Mouse (Mus musculus): ENCODE measurements at regions not wholly inside any gene's neighbourhood (a gene's known extent, or its start where the extent isn't known, plus 50 kb on each side); places are given as distances from the start of the nearest gene placed in this dataset.

- no peaks in the 10 kb centered on the region for H3K9me3 ChIP-seq
- TF ChIP-seq FLI1 (IDR thresholded peaks at IDR 0.05; ENCODE audit: low read length) (no peak), GATA1 (IDR thresholded peaks at IDR 0.05; ENCODE audit: borderline replicate concordance, low read length) (no peak)
- peaks cover 8% of the 10 kb centered on the region for H3K4me1 ChIP-seq
- no peak overlapping the region for H3K4me3 ChIP-seq (replicated peaks)
- H3K27me3 ChIP-seq (replicated peaks), result peaks cover 7% of the 10 kb centered on the region
- H3K36me3 ChIP-seq (replicated peaks; ENCODE audit: low read length), result no peaks in the 10 kb centered on the region
These were observed 218.7 kb upstream of the Rsrc1 start for GRCm38 (mm10) chr3:66762446-66762845.

- TF ChIP-seq GATA1 (IDR thresholded peaks at IDR 0.05; ENCODE audit: borderline replicate concordance, low read length) (no peak), FLI1 (IDR thresholded peaks at IDR 0.05; ENCODE audit: low read length) (no peak)
- H3K9me3 ChIP-seq, result 0 out of 2 replicates have a peak, but pooled peaks cover 3% of the 10 kb centered on the region
- H3K27me3 ChIP-seq (replicated peaks), result no peaks in the 10 kb centered on the region
- H3K36me3 ChIP-seq (replicated peaks; ENCODE audit: low read length), result no peaks in the 10 kb centered on the region
- H3K4me1 ChIP-seq, result no peaks in the 10 kb centered on the region
- H3K4me3 ChIP-seq (replicated peaks), result no peak overlapping the region
These were observed 183.7 kb upstream of the Rsrc1 start for GRCm38 (mm10) chr3:66797351-66798010.

- no peaks in the 10 kb centered on the region for H3K27me3 ChIP-seq (replicated peaks)
- no peaks in the 10 kb centered on the region for H3K4me1 ChIP-seq
- no peaks in the 10 kb centered on the region for H3K36me3 ChIP-seq (replicated peaks; ENCODE audit: low read length)
- no peak overlapping the region for H3K4me3 ChIP-seq (replicated peaks)
- TF ChIP-seq FLI1 (IDR thresholded peaks at IDR 0.05; ENCODE audit: low read length) (no peak), GATA1 (IDR thresholded peaks at IDR 0.05; ENCODE audit: borderline replicate concordance, low read length) (no peak)
- H3K9me3 ChIP-seq, result 0 out of 2 replicates have a peak, but pooled peaks cover 3% of the 10 kb centered on the region
These were observed 182.9 kb upstream of the Rsrc1 start for GRCm38 (mm10) chr3:66798292-66798691.

- Histone ChIP-seq H3K4me3 (replicated peaks) (no peak overlapping the region), H3K9me3 (no peaks in the 10 kb centered on the region), H3K4me1 (no peaks in the 10 kb centered on the region), H3K27me3 (replicated peaks) (no peaks in the 10 kb centered on the region), H3K36me3 (replicated peaks; ENCODE audit: low read length) (no peaks in the 10 kb centered on the region)
- no peak for TF ChIP-seq FLI1 (IDR thresholded peaks at IDR 0.05; ENCODE audit: low read length)
- TF ChIP-seq GATA1 (IDR thresholded peaks at IDR 0.05; ENCODE audit: borderline replicate concordance, low read length), result no peak
These were observed 178.7 kb upstream of the Rsrc1 start for GRCm38 (mm10) chr3:66802538-66802937.

GRCm38 (mm10) chr3:66806176-66806575 lies 175.0 kb upstream of the Rsrc1 start:
- Histone ChIP-seq H3K9me3 (no peaks in the 10 kb centered on the region), H3K27me3 (replicated peaks) (no peaks in the 10 kb centered on the region), H3K4me3 (replicated peaks) (no peak overlapping the region), H3K36me3 (replicated peaks; ENCODE audit: low read length) (no peaks in the 10 kb centered on the region), H3K4me1 (no peaks in the 10 kb centered on the region)
- TF ChIP-seq FLI1 (IDR thresholded peaks at IDR 0.05; ENCODE audit: low read length), result no peak
- TF ChIP-seq GATA1 (IDR thresholded peaks at IDR 0.05; ENCODE audit: borderline replicate concordance, low read length), result no peak

GRCm38 (mm10) chr3:66812686-66813445 lies 168.3 kb upstream of the Rsrc1 start:
- Histone ChIP-seq H3K9me3 (0 out of 2 replicates have a peak, but pooled peaks cover under 1% of the 10 kb centered on the region), H3K4me3 (replicated peaks) (no peak overlapping the region), H3K4me1 (no peaks in the 10 kb centered on the region), H3K27me3 (replicated peaks) (peaks cover 3% of the 10 kb centered on the region), H3K36me3 (replicated peaks; ENCODE audit: low read length) (no peaks in the 10 kb centered on the region)
- TF ChIP-seq GATA1 (IDR thresholded peaks at IDR 0.05; ENCODE audit: borderline replicate concordance, low read length) (no peak), FLI1 (IDR thresholded peaks at IDR 0.05; ENCODE audit: low read length) (no peak)

- TF ChIP-seq FLI1 (IDR thresholded peaks at IDR 0.05; ENCODE audit: low read length) (no peak), GATA1 (IDR thresholded peaks at IDR 0.05; ENCODE audit: borderline replicate concordance, low read length) (no peak)
- Histone ChIP-seq H3K36me3 (replicated peaks; ENCODE audit: low read length) (no peaks in the 10 kb centered on the region), H3K4me1 (no peaks in the 10 kb centered on the region), H3K27me3 (replicated peaks) (no peaks in the 10 kb centered on the region), H3K9me3 (no peaks in the 10 kb centered on the region), H3K4me3 (replicated peaks) (no peak overlapping the region)
These were observed 155.4 kb upstream of the Rsrc1 start for GRCm38 (mm10) chr3:66825761-66826160.
